Mouse (Mus musculus) kidney, postnatal 10 days (tissue): ENCODE measurements at regions not wholly inside any gene's neighbourhood (a gene's known extent, or its start where the extent isn't known, plus 50 kb on each side); places are given as distances from the start of the nearest gene placed in this dataset.
A peak's percentile ranks its signal among the peaks of the same experiment; 100 is the strongest.

Source experiments
- DNase-seq: peaks from one replicate; pipeline ENCODE4 v3.0.0; 2021; ENCODE audit warnings: mixed read lengths

DNA sequence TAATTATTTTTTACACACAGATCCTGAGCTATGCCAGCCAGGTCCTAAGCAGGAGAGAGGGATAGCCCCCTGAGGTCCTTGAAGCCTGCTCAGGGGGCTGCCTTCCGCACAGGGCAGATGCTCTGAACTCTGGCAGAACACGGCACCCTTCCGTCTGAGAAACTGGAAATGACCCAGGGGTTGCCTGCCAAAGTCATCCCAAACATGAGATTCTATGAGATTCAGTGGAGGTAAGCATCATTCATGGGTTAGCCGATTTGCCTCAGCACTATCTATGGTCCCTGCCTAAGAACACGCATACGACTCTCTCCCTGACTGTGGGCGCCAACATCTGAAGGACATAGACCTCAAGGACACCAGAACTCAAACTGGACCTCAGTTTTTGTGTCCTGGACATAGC lies 152.8 kb downstream of the Bcl11b start:
- no peak for DNase-seq

GRCm38 (mm10) chr12:107852921-107853320 lies 150.5 kb downstream of the Bcl11b start:
- no peak for DNase-seq

DNA sequence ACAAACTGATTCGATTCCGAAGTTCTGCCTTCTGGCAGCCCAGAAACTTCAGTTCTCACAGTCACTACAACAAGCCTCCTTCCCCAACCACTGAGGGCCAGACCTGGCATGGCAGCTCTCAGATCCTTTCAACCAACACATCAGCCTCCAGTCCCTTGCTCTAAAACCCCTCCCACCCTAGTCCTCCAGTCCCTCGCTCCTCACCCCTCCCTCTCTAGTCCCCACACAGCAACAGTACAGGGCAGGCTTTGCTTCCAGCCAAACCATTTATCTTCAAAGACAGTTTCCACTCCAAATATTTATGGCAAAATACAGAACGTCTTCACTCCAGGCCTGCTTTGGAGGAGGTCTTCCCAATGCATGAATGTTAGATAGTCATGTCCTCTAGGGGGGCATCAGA lies 147.9 kb downstream of the Bcl11b start:
- DNase-seq = no peak

DNA sequence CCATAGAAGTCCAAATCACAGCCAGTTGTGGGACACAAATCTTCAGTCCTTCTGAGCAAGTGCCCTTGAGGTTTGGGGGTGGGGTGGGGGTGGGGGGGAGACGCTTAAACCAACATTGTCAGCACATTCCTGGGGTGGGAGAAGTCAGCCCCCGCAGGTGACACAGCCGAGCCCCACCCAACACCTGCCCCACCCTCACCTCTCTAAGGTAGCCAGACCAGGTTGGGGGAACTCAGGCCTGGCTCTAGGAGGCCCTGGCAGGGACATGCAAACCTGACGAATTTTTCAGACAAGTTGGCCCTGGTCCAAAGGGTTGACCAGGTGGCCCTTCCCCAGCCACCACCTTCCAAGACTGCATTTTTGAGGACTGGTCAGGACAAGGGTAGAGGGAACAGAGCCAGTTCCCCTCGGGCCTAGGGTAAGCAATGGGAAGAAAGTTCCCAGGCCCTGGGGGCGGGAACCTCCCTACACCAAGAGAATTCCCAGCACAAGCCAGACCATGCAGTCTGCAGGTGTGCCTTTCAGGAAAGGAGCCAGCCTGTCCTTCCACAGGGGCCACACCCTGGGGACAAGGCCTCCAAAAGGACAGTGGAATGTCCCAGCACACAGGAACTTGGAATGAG lies 146.9 kb downstream of the Bcl11b start:
- DNase-seq = peak; percentile 20

GRCm38 (mm10) chr12:107858536-107859280 lies 144.7 kb downstream of the Bcl11b start:
- no peak for DNase-seq

DNA sequence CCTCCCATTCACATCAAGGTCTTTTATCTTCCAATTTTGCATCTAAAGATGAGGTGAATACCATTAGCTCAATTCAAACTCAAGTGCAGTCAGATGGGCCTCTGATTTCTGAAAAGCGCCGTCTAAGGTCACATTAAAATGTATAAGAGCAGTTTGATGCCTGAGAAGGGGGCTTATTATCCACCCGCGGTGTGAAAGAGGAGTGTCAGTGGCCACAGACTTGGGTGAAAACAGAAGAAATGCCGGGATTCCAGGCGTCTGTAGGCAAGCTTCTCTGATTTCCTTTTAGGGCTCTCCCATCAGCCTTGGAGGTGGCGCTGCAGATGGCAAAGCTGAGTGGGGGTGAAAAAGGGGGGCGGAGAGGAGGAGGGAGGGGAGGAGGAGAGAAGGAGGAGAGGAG lies 143.7 kb downstream of the Bcl11b start:
- no peak for DNase-seq

DNA sequence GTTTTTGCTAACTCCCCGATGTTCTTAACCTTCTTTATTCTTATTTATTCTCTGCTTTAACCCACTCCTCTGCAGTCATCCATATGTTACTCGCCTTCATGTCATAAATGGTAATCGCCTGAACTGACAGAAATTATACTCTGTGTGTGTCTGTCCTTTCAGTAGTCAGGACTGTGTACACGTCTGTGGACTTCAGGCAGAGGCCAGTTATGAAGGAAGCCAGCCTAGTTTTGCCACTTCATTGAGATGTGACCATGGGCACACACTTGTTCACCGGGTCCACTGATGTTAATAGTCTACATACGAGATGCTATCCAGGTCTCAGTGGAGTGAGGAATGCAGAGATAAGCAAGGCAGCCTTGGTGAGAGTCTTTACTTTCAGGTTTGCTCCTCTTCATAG lies 143.0 kb downstream of the Bcl11b start:
- no peak for DNase-seq
